Mouse (Mus musculus): ENCODE data around the gene Krtap11-1.

DNA sequence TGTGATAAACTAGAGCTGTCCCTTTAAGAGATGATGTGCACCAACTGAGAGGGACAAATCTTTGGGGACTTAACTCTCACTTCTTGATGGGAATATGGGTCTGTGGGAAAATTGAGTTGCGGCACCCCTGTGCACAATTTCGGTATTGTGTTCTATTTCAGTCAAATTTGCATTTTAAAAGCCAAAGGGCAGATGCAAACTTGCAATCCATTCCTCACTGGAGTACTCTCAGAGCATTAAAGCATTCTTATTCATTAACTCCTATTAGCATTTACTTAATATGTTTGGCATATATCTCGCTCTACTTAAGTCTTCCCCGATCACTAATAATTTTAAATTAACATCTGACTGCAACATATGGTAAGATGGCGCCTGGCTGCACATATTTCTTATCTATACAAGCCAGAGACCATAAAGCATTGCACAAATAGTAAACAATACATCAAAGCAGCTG is 32.9 kb downstream of the Krtap11-1 start:
- TF ChIP-seq CTCF (IDR thresholded peaks at IDR 0.05; ENCODE audit: borderline replicate concordance, insufficient read depth, low read depth, low read length) (no peak), POLR2A (IDR thresholded peaks at IDR 0.05; ENCODE audit: borderline replicate concordance, insufficient read depth, low read length) (no peak)
